Mouse (Mus musculus): Measurements from ENCODE around the gene Tspan9.

Tspan9 gene

DNA sequence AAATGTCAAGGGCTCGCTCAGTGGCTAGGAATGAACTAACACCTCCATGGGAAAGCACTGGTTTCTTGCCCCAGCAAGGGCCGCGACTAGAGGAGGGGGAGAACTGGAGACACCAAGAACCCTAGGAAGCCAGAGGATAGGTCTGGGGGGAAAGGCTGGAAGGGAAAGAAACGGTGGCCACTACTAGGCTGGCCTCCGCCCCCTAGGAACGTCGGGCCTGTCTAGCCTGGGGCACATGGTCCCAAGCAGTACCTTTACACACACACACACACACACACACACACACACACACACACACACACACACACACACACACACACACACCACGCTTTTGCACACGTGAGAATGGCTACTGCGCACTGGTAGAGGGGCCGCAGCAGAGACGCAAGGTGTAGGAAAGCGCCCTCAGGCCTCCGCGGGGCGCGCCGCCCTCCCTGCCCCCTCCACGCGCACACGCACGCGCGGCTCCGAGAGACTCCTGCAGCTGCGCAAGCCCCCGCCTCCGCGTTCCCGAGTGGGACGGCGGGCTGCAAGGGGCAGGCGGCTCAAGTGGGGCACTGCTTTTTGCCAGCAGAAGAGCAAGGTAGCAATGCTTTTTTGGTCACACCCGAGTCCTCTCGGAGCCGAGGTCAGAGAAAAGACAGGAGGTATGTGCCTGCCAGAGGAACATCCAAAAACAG lies 108.0 kb downstream of the Tspan9 start:
- DNase-seq (ENCODE audit: low spot score) = peak; percentile 57

DNA sequence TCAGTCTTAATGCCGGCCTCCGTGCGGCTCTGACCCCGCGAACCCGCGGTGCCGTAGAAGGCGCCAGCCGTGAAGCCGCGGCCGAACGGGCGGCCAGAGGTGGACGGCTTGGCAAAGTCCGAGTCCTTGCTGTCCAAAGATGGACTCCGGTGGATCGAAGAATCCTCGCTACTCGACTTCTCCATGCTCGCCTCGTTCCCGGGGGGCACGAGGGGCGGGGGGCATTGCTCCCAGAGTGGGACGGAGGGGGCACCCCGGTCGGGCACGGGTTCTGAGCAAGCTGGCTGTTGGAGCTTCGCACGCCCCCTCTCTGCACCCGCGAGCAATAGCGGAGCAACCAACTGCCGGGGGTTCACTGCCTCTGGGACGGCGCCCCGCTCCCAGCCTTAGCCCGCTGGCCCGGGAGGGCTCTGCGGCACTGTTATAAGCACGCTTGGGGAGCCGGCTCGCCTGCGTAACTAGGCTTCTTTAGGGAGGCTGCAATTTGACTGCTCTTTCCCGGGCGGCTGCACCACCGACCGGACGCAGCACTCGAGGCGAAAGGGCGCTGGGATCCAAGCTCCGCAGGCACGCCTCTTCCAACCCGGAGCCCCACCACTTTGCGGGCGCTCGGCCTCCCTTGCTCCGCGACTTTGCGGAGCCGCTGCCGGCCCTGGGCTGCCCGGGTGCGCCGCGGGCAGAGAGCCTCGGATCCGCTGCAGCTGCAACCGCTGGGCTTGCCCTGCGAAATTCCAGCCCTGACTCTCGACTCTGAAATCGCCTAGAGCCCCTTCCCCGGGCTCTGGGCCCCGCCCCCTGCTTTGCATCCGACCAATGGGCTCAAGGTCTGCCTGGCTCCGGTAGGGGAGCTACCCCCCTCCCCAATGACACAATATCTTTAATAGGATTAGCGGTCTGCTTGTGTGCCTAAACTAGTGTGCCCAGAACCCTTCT lies 108.8 kb downstream of the Tspan9 start:
- DNase-seq (ENCODE audit: low spot score) = peak; percentile 45

DNA sequence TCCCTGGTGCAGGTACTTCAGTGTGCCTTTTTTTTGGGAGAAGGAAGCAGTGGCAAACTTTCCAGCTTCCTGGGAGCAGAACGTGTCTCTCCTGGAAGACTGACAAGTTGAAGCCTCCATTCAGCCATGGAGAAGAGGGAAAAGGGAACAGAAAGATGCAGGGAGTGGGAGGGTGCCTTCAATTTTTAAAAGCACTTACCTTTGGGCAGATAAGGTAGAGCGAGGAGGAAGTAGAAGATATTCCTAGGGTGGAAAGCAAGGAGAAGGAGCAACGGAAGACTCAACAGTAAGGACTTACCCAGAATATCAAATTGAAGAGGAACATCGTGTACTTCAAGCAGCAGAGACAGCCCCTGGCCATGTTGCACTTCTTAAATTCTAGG lies 109.5 kb downstream of the Tspan9 start:
- DNase-seq (ENCODE audit: low spot score) = no peak

DNA sequence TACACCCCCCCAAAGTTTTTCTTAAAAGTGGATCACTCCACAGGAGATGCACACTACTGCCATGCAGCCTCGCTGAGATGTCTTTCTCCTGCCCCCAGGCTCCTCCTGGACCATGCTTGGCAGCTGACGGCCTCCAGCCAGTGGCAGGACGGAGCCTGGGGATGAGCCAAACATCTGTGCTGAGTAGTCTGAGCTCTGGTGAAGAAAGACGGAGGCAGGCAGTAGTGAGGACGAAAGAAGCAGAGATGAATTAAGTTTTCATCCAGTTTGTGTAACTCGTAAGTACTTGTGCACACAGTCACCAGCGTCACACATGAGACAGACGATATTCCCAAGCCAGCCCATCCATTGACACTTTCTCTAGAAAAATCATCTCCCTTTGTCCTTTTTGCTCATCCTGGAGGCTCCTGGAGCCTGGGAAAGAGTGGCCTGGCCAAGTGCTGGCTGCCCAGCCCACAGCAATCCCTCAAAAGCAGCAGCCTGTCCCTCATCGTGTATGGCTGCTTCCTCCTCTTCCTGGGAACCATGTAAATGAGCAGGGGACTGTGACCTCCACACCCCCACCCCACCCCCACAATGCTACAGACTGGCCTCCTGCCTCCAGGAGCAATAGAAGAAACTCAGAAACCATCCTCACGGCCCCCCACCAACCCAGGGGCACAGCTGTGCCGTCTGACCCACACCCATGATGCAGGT lies 110.1 kb downstream of the Tspan9 start:
- no peak for DNase-seq (ENCODE audit: low spot score)

DNA sequence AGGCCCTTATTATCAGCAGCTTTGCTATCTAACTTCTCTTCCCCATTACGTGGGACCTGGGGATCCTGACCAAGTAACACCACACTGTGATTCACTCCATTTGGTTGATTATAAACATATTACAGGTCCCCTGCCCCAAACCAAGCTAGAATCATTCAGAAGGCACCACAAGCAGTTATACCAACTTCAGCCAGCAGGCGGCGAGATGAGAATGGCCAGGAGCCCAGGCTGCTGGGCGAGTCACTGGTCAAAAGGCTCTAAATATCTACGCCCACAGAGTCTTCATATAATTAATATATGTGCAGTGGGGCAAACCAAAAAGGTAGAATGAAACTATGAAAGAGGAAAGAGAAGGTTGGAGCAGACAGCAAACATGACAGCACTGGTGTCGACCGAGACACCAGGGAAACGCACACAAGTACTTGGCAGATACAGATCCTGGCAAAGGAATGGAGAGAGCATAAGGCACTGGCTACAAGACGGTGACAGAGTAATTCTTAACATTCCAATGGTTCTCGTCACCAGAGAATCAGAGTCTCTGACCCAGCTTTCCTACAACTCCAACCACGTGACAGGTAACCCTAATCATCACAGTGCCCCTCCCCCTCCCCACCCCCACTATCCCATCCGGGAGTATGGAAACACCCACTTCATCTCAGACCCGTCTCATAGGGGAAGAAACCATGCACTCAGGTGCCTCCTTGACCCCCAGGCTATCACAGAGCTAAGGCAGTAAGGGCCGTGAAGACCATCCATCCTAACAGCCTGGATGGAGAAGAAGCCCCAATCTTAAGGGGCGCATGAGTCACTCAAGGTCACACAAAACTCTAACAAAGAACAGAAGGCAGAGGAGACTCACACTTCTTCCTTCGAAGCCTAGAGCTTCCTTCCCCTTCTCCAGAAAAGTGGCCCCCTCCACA lies 110.9 kb downstream of the Tspan9 start:
- peak; percentile 83 for DNase-seq (ENCODE audit: low spot score)

DNA sequence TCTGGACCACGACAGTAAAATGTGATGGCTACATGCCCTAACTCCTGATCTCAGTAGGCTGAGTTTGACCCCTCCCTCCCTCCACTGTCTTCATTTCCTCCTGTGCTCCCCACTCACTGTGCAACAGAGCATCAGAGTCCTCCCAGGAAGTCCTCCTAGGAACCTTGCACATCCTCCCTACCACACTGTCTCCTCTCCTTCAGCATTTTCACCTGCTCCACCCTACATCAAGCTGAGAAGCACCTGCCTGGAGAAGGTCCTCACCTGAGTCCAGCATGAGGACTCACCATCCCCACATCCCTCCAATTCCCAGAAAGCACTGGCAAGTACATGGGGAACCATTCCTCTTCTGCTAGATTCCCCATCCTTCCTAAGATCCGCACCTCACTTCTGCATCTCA lies 111.8 kb downstream of the Tspan9 start:
- DNase-seq (ENCODE audit: low spot score) = no peak

GRCm38 (mm10) chr6:128031096-128031495 lies 112.3 kb downstream of the Tspan9 start:
- DNase-seq (ENCODE audit: low spot score) = no peak

DNA sequence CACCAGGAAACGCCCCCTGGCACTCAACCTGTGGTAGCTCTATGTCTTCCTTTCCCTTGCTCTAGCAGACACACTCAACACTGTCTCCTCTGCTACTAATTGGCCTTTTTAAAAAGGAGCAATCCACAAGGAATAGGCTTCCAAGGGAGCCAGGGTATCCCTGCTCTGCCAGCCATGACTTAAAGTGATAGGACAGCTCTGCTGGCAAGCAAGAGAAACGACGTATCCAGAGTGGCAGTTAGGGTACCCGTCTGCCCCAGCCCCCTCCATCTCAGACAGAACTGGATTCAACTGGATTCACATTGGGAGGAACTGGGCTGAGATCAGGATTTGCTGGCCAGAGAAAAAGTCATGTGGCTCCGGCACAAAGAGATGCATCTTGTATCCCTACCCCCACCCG lies 112.9 kb downstream of the Tspan9 start:
- no peak for DNase-seq (ENCODE audit: low spot score)

GRCm38 (mm10) chr6:128029517-128030348 lies 113.7 kb downstream of the Tspan9 start:
- no peak for DNase-seq (ENCODE audit: low spot score)

DNA sequence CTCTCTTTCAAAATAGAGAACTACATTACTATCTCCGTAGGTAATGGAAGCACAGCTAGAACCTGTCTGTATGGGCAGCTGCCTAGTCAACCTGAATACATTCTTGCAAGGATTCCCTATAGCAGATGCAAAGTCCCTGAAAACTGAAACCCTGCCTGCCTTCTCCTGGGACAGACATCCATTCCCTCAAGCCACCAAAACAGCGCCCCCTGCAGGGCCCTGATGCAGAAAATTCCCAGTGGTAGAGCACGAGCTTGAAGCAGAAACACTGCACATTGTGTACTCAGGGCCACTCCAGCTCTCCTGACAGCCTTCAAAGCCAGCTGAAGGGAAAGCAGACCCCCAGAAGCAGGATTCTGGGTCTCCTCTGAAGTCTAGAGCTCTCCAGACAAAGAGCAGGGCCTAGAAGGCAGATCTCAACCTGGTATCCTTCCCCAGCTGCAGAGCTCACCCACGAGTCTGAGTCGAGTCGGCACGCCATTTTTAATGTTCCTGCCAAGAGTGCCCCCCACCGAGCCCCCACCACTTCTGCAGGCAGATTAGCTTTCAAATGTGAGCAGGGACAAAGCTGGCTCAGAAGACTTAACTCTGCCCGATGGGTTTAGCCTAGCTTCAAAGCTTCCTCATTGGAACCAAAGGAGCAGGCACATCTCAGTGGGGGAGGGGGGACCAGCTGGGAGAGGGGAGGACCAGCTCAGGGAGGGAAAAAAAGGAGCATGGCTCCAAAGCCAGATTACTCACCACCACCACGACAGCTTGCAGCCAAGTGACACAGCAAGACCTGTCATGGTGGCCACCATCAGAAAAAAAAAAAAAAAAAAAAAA lies 115.1 kb downstream of the Tspan9 start:
- no peak for DNase-seq (ENCODE audit: low spot score)

- DNase-seq (ENCODE audit: low spot score) = no peak
These were observed 117.4 kb downstream of the Tspan9 start for GRCm38 (mm10) chr6:128025997-128026396.

DNA sequence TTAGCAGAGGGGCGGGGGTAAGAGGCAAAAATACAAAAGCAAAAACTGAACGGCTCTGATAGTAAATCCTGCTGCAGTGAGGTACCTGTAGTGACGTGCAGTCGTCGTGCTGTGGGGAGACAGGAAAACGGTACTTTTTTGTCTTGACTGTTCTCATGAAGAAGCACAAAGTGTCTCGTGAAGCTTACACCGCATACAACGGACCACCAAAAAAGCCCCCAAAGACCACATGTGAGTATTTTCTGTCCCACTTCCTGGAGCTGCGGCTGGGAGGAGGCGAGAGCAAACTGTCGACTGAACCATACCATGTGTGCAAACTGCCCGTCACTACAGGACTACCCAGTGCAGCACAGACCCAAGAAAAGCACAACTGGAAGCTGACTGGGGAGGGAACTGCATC lies 117.8 kb downstream of the Tspan9 start:
- no peak for DNase-seq (ENCODE audit: low spot score)

- no peak for DNase-seq (ENCODE audit: low spot score)
These were observed 121.2 kb downstream of the Tspan9 start for GRCm38 (mm10) chr6:128022207-128022606.

DNA sequence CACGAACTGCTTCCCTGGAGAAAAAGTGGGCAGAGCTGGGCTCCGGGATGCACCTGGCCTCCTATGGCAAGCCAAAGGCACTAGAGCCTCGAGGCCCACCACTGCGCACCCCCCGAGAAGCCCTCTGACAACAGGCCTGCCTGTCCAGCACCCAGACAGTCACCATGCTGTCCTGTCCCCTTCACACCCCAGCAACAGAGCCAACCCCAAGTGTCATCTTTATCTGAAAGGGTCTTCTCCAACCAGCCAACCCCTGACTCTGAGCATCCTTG lies 121.5 kb downstream of the Tspan9 start:
- no peak for DNase-seq (ENCODE audit: low spot score)

DNA sequence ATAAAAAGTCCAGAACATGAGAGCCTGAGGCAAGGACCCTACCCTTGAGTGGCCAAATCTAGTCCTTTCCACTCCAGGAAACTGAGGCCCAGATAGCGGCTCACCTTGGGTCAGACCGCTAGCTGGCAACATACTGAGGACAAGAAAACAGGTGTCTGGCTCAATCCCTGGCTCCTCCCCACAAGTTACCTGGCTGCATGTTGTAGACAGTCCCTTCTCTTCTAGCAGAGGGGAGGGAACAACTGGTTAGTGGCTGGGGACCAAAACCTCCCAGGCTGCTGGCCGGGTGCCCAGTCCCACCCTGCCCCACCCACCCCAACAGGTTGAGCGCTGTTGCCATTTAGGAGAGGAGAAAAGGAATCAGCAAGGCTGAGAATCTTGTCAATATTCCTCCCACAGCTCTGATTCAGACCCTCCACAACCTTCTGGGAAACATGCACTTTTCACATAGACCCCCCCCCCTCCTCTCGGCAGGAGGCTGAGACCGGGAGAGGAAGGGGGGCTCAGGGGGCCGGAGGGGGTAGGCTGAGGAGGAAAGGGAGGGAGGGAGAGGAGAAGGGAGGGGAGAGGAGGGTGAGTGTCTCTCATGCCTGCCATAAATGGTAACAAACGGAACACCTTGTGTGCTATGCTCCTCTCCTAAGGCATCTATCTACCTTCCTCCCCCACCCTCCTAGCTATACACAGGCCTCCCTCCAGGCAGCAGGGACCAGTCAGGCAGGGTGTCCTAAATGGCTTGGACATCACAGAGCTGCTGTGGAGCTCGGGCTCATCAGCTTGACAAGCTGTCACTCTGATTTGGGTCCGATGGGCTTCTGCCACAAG lies 122.1 kb downstream of the Tspan9 start:
- no peak for DNase-seq (ENCODE audit: low spot score)

GRCm38 (mm10) chr6:128020521-128021057 lies 122.8 kb downstream of the Tspan9 start:
- DNase-seq (ENCODE audit: low spot score) = no peak

DNA sequence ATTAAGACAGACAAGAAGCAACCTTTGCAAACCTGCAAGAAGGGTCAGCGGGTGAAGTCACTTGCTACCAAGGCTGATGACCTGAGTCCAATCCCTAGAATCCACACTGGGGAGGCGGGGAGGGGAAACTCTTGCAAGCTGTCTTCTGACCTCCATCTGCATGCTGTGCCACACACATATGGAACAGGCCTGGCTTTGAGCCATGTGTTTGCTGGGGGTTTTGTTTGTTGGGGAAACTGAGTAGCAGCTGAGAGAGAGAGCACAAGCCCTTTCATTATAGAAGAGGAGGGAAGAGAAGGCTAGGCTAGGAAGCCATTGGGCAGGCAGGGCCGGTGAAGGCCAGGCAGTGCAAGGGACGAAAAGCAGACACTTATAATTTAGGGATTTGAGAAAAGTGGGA lies 123.3 kb downstream of the Tspan9 start:
- DNase-seq (ENCODE audit: low spot score) = no peak

DNA sequence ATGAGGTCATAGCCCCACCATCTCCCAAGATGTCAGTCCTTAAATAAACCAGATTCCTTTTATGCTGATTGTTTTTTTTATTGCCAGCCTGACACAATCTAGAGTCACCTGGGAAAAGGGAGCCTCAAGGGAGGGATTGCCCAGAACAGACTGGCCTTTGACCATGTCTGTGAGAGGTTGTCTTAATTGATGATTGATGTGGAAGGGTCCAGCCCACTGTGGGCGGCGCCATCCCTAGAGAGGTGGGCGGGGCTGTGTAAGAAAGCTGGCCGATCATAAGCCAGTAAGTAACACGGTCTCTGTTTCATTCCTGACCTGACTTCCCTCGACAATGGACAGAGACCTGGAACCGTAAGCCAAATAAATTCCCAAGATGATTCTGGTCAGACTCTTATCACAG lies 124.3 kb downstream of the Tspan9 start:
- no peak for DNase-seq (ENCODE audit: low spot score)

DNA sequence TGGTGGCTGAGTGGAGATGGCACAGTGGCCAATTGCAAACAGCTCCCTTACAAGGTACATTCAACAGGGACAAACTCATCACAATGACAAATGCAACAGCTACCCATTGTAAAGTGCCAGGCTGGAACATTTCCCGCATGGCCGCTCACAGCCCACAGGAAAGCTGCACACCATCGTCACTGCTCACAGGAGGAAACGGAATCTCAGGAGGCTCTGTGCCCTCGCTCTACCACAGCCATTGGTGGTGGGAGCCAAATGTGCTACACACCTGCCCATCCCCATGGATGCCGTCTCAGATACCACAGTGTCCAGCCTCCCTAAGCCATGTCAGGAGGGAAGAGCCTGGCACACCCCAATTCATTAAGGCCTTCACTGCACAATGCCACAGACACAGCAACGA lies 128.1 kb downstream of the Tspan9 start:
- DNase-seq (ENCODE audit: low spot score) = no peak
